Mouse (Mus musculus) testis, adult 2 months (tissue): ENCODE measurements around the gene Cntnap5c.

ENCODE experiments used
- CTCF ChIP-seq: fragments of 200-500 bp; IDR thresholded peaks from 2 replicates; pipeline ENCODE4 v1.5.1; 2012; ENCODE audit warnings: low read depth, mild to moderate bottlenecking, inconsistent platforms, low read length, moderate library complexity; ENCODE audit not compliant: control insufficient read depth, insufficient read depth, insufficient replicate concordance
- POLR2A ChIP-seq: fragments of 200-500 bp; IDR thresholded peaks from 2 replicates; pipeline ENCODE4 v1.6.1; 2012; ENCODE audit warnings: low read depth, mild to moderate bottlenecking, inconsistent platforms, low read length, moderate library complexity; ENCODE audit not compliant: control insufficient read depth

- TF ChIP-seq CTCF (no peak), POLR2A (no peak)
Observed at GRCm38 (mm10) chr17:57788161-57788799, 18.9 kb downstream of the Cntnap5c start.
